Mouse (Mus musculus) liver, embryonic 16.5 days (tissue): ENCODE data around the gene Cdc37. TPM values are rescaled to one million over a fixed set of nuclear protein-coding genes. Genes with fewer than 3 reads are reported as not detected.

Experiments used
- polyA plus RNA-seq: library from polyadenylated mRNA; unstranded; fragments of >200 nt; fragmentation: Nextera tagmentation; extraction: Ambion mirVana; gene quantifications from 2 replicates; pipeline ENCODE4 v1.2.1, GENCODE M21; 2015

Gene Cdc37
- polyA plus RNA-seq, 1 experiment from 2014 or later: 104 TPM

Other genes with a start within 250 kb of the Cdc37 start
- gene Dnmt1, start 190.1 kb downstream of the Cdc37 start, polyA plus RNA-seq: 53.4 and 55.7 TPM in 2 replicates
- 3.1 and 3.5 TPM in 2 replicates for gene S1pr2, start 173.2 kb downstream of the Cdc37 start, polyA plus RNA-seq
- gene Mrpl4, start 147.2 kb downstream of the Cdc37 start, polyA plus RNA-seq: 58.0 and 59.8 TPM in 2 replicates
- gene Icam1, start 134.0 kb downstream of the Cdc37 start, polyA plus RNA-seq: 10.6 and 11.9 TPM in 2 replicates
- gene Icam4, start 120.6 kb downstream of the Cdc37 start, polyA plus RNA-seq: 172 and 184 TPM in 2 replicates
- gene Icam5, start 117.9 kb downstream of the Cdc37 start, polyA plus RNA-seq: 0.26 and 0.30 TPM in 2 replicates
- gene Zglp1, start 82.9 kb downstream of the Cdc37 start, polyA plus RNA-seq: 0.43 TPM in 1 of 2 replicates, not detected in the other
- 0.18 and 0.20 TPM in 2 replicates for gene Gm49373, start 76.9 kb downstream of the Cdc37 start, polyA plus RNA-seq
- 26.5 and 26.6 TPM in 2 replicates for gene Fdx1l, start 76.4 kb downstream of the Cdc37 start, polyA plus RNA-seq
- 0.85 and 1.6 TPM in 2 replicates for gene Gm38431, start 58.0 kb downstream of the Cdc37 start, polyA plus RNA-seq
- 17.6 and 19.8 TPM in 2 replicates for gene Raver1, start 58.0 kb downstream of the Cdc37 start, polyA plus RNA-seq
- gene Tyk2, start 18.7 kb downstream of the Cdc37 start, polyA plus RNA-seq: 8.0 and 8.9 TPM in 2 replicates
- gene Pde4a, start 15.7 kb upstream of the Cdc37 start, polyA plus RNA-seq: 1.6 and 1.9 TPM in 2 replicates
- 26.2 and 27.7 TPM in 2 replicates for gene Keap1, start 89.4 kb upstream of the Cdc37 start, polyA plus RNA-seq
- gene S1pr5, start 98.5 kb upstream of the Cdc37 start, polyA plus RNA-seq: 0.13 and 0.14 TPM in 2 replicates
- gene Atg4d, start 115.3 kb upstream of the Cdc37 start, polyA plus RNA-seq: 90.4 and 95.3 TPM in 2 replicates
- gene Kri1, start 138.0 kb upstream of the Cdc37 start, polyA plus RNA-seq: 5.5 and 8.1 TPM in 2 replicates
- 120 and 128 TPM in 2 replicates for gene Cdkn2d, start 141.4 kb upstream of the Cdc37 start, polyA plus RNA-seq
- gene Ap1m2, start 162.4 kb upstream of the Cdc37 start, polyA plus RNA-seq: 0.08 and 1.1 TPM in 2 replicates
- 16.9 TPM in 2 replicates for gene Slc44a2, start 170.7 kb upstream of the Cdc37 start, polyA plus RNA-seq
- 34.9 and 37.2 TPM in 2 replicates for gene Ilf3, start 217.9 kb upstream of the Cdc37 start, polyA plus RNA-seq